8 mouse cellular contexts compared by ENCODE assay signal in the genomic region with DNA sequence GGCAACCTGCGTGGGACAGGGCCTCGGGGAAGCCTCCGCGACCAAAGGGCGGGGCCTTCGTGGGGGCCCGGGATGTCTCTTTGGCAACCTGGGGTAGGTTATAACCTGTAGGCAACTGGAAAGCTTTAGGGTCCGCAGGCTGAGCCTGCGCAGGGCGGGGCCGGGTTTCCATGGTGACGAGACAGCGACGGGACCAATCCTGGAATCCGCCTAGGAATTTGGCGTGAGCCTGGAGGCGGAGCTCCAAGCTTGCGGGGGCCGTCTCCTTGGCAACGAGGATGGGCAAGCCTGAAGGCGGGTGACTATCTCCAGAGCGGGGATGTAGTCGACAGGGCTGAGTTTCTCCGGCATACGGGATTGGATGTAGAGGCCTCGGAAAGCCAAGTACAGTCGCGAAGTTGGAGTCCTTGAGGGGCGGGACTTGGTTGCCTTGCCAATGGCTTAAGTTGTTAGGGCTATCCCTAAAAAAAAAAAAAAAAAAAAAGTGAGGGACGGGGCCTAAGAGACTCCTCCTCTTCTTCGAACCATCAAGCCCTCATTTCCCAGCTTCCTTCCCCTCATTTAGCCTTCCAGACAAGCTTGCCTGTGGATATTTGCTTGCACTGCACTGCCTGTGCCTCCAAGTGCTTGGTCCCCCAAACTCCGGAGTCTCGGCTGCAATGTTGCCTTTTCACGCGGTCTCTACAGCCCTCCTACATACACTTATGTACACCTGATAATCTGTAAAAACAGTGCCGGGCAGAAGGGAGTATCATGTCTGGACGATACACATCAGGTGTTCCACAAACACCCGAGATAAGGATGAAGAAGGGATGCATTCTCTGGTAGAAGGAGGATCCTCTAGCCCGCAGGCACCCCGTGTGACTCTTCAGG. TPM values are rescaled to one million over a fixed set of nuclear protein-coding genes. Genes with fewer than 3 reads are reported as not detected.
DNase-seq lines count a peak whose midpoint lies in the region; ATAC-seq and TF ChIP-seq lines count a peak whose summit lies in the region.

No protein-coding gene starts in this region.

- DNase-seq in ES-E14 (ENCODE audit: low read depth, low spot score): peak; percentile 94
- peak; percentile 74 for DNase-seq in heart, postnatal 0 days (ENCODE audit: low spot score)
- DNase-seq in kidney, postnatal 4 days: peak; percentile 96 to 97
- DNase-seq in thymus, postnatal 10 days (ENCODE audit: low spot score in 2 of 2): peak; percentile 63 to 70

- H3K4me2 ChIP-seq in forebrain, embryonic 12.5 days: peak overlapping the region; percentile 94
- H3K4me2 ChIP-seq in heart, postnatal 0 days (ENCODE audit: low read depth, low read length): peak overlapping the region; percentile 77
- H3K4me2 ChIP-seq in liver, embryonic 16.5 days (ENCODE audit: low read depth, low read length): peak overlapping the region; percentile 84
- H3K4me2 ChIP-seq in neural tube, embryonic 14.5 days (ENCODE audit: low read depth, low read length): peak overlapping the region; percentile 55

- no peaks in the 10 kb centered on the region for H3K9me3 ChIP-seq in ES-E14 (ENCODE audit: control insufficient read depth, insufficient read depth, low read depth, low read length)
- H3K9me3 ChIP-seq in forebrain, embryonic 12.5 days: no peaks in the 10 kb centered on the region
- peaks cover 4% of the 10 kb centered on the region; the same call in 1 of the 2 replicates for H3K9me3 ChIP-seq in heart, postnatal 0 days (replicated peaks; ENCODE audit: control insufficient read depth, low read length)
- 0 out of 2 replicates have a peak, but pooled peaks cover 3% of the 10 kb centered on the region for H3K9me3 ChIP-seq in liver, embryonic 16.5 days (replicated peaks; ENCODE audit: control insufficient read depth, low read length)
- no peaks in the 10 kb centered on the region for H3K9me3 ChIP-seq in neural tube, embryonic 14.5 days (ENCODE audit: control insufficient read depth, low read length)

- ATAC-seq in cerebellum, adult (ENCODE audit: insufficient number of reproducible peaks, low FRiP score, low TSS enrichment): peak; percentile 66
- peak; percentile 88 for ATAC-seq in forebrain, embryonic 12.5 days (ENCODE audit: low FRiP score)
- peak; percentile 54 for ATAC-seq in heart, postnatal 0 days (ENCODE audit: insufficient read depth, low read depth)
- peak; percentile 36 for ATAC-seq in liver, embryonic 16.5 days (ENCODE audit: low read depth)
- ATAC-seq in neural tube, embryonic 14.5 days (ENCODE audit: low read depth): peak; percentile 85

- H3K4me1 ChIP-seq in ES-E14 (ENCODE audit: control insufficient read depth in 2 of 2, insufficient read depth in 2 of 2, low read length in 2 of 2, poor library complexity in 1 of 2): peaks cover 2 to 17% of the 10 kb centered on the region in 2 experiments; a peak in 1 of 4 replicates
- H3K4me1 ChIP-seq in forebrain, embryonic 12.5 days: peaks cover 31% of the 10 kb centered on the region
- peaks cover 31% of the 10 kb centered on the region for H3K4me1 ChIP-seq in heart, postnatal 0 days (ENCODE audit: control insufficient read depth, insufficient read depth)
- peaks cover 27% of the 10 kb centered on the region for H3K4me1 ChIP-seq in liver, embryonic 16.5 days (ENCODE audit: control insufficient read depth, low read depth, low read length)
- peaks cover 17% of the 10 kb centered on the region for H3K4me1 ChIP-seq in neural tube, embryonic 14.5 days (ENCODE audit: control insufficient read depth, insufficient read depth, low read length)

- no peak for TF ChIP-seq CTCF in heart, postnatal 0 days (IDR thresholded peaks at IDR 0.05; ENCODE audit: low read depth)

- WGBS in forebrain, embryonic 12.5 days: 11% methylated on average over 40 of the region's 40 CpGs
- 11% methylated on average over 40 of the region's 40 CpGs for WGBS in heart, postnatal 0 days
- WGBS in liver, embryonic 16.5 days (ENCODE audit: insufficient replicate concordance): 11% methylated on average over 40 of the region's 40 CpGs
- 11% methylated on average over 39 of the region's 40 CpGs for WGBS in neural tube, embryonic 14.5 days

- H3K27me3 ChIP-seq in forebrain, embryonic 12.5 days: 0 out of 2 replicates have a peak, but pooled peaks cover 3% of the 10 kb centered on the region
- H3K27me3 ChIP-seq in heart, postnatal 0 days (ENCODE audit: control insufficient read depth, insufficient read depth, low read length): no peaks in the 10 kb centered on the region
- no peaks in the 10 kb centered on the region for H3K27me3 ChIP-seq in liver, embryonic 16.5 days (ENCODE audit: control insufficient read depth, insufficient read depth, low read depth, low read length)
- no peaks in the 10 kb centered on the region for H3K27me3 ChIP-seq in neural tube, embryonic 14.5 days (ENCODE audit: control insufficient read depth, insufficient read depth, low read length)

- in situ Hi-C loops in ES-E14 (cut with MboI; ENCODE audit: low sequenced_read_pairs in 2 of 2, unreplicated experiment in 2 of 2): no loop called here

- peak overlapping the region; percentile 79 for H3K27ac ChIP-seq in ES-E14 (ENCODE audit: insufficient read depth, low read depth, low read length, poor library complexity, severe bottlenecking)
- H3K27ac ChIP-seq in forebrain, embryonic 12.5 days: peak overlapping the region; percentile 92
- peak overlapping the region; percentile 81 for H3K27ac ChIP-seq in heart, postnatal 0 days (ENCODE audit: low read depth)
- peak overlapping the region; percentile 88 for H3K27ac ChIP-seq in liver, embryonic 16.5 days (ENCODE audit: low read length)
- H3K27ac ChIP-seq in neural tube, embryonic 14.5 days (ENCODE audit: low read depth, low read length): peak overlapping the region; percentile 88

- H3K9ac ChIP-seq in ES-E14 (ENCODE audit: insufficient read depth, low read depth, low read length, poor library complexity, severe bottlenecking): peak overlapping the region; percentile 68
- peak overlapping the region; percentile 26; the same call in 1 of the 2 replicates for H3K9ac ChIP-seq in forebrain, embryonic 12.5 days
- 0 out of 2 replicates have a peak overlapping the region, but pooled peaks have one; percentile 22 for H3K9ac ChIP-seq in heart, postnatal 0 days (replicated peaks; ENCODE audit: low read depth, low read length)
- H3K9ac ChIP-seq in liver, embryonic 16.5 days (ENCODE audit: low read depth, low read length): peak overlapping the region; percentile 60
- peak overlapping the region; percentile 85 for H3K9ac ChIP-seq in neural tube, embryonic 14.5 days (replicated peaks; ENCODE audit: low read depth, low read length)

- no peak for TF ChIP-seq EP300 in heart, postnatal 0 days (IDR thresholded peaks at IDR 0.05; ENCODE audit: low read depth)

- peaks cover 13% of the 10 kb centered on the region; the same call in 1 of the 2 replicates for H3K36me3 ChIP-seq in ES-E14 (ENCODE audit: control insufficient read depth, insufficient read depth, low read length, poor library complexity, severe bottlenecking)
- peaks cover under 1% of the 10 kb centered on the region for H3K36me3 ChIP-seq in forebrain, embryonic 12.5 days (replicated peaks)
- H3K36me3 ChIP-seq in heart, postnatal 0 days (replicated peaks; ENCODE audit: control insufficient read depth, insufficient read depth, low read length): no peaks in the 10 kb centered on the region
- no peaks in the 10 kb centered on the region for H3K36me3 ChIP-seq in liver, embryonic 16.5 days (ENCODE audit: control insufficient read depth, insufficient read depth)
- no peaks in the 10 kb centered on the region for H3K36me3 ChIP-seq in neural tube, embryonic 14.5 days (ENCODE audit: control insufficient read depth, insufficient read depth, low read length)

- H3K4me3 ChIP-seq in ES-E14 (ENCODE audit: insufficient read depth in 1 of 2, low read depth in 1 of 2, low read length in 2 of 2, poor library complexity in 1 of 2, severe bottlenecking in 1 of 2): peak overlapping the region; percentile 79 to 81
- H3K4me3 ChIP-seq in forebrain, embryonic 12.5 days (replicated peaks): peak overlapping the region; percentile 94
- H3K4me3 ChIP-seq in heart, postnatal 0 days (ENCODE audit: low read depth, low read length): peak overlapping the region; percentile 88
- H3K4me3 ChIP-seq in liver, embryonic 16.5 days (ENCODE audit: low read depth, low read length): peak overlapping the region; percentile 95
- H3K4me3 ChIP-seq in neural tube, embryonic 14.5 days (ENCODE audit: low read depth, low read length): peak overlapping the region; percentile 89

RNA-seq across cellular contexts. Expression of gene Rnf126, which starts 0.9 kb away (rescaled TPM):
- 66.7 and 70.8 TPM in 2 replicates for total RNA-seq in ES-E14 (2012; rRNA removed)
- 96.8 and 103 TPM in 2 replicates for polyA plus RNA-seq in forebrain, embryonic 12.5 days (2016; fragmentation: Nextera tagmentation; extraction: Ambion mirVana)
- 38.6 and 67.5 TPM in 2 replicates for total RNA-seq in heart, postnatal 0 days (2014; rRNA removed; ENCODE audit: low replicate concordance)
- 35.9 and 37.6 TPM in 2 replicates for polyA plus RNA-seq in heart, postnatal 0 days (2015; fragmentation: Nextera tagmentation; extraction: Ambion mirVana)
- 17.4 and 26.2 TPM in 2 replicates for polyA plus RNA-seq in liver, embryonic 16.5 days (2015; fragmentation: Nextera tagmentation; extraction: Ambion mirVana)
- 89.3 and 93.7 TPM in 2 replicates for polyA plus RNA-seq in neural tube, embryonic 14.5 days (2014; fragmentation: Nextera tagmentation; extraction: Ambion mirVana)

RNA-seq across cellular contexts. Expression of gene Fstl3, which starts 9.5 kb away (rescaled TPM):
- total RNA-seq in ES-E14 (2012; rRNA removed): 5.7 and 7.1 TPM in 2 replicates
- polyA plus RNA-seq in forebrain, embryonic 12.5 days (2016; fragmentation: Nextera tagmentation; extraction: Ambion mirVana): 0.55 and 1.0 TPM in 2 replicates
- 21.4 and 28.0 TPM in 2 replicates for total RNA-seq in heart, postnatal 0 days (2014; rRNA removed; ENCODE audit: low replicate concordance)
- polyA plus RNA-seq in heart, postnatal 0 days (2015; fragmentation: Nextera tagmentation; extraction: Ambion mirVana): 13.2 and 13.7 TPM in 2 replicates
- 1.0 TPM in 2 replicates for polyA plus RNA-seq in liver, embryonic 16.5 days (2015; fragmentation: Nextera tagmentation; extraction: Ambion mirVana)
- polyA plus RNA-seq in neural tube, embryonic 14.5 days (2014; fragmentation: Nextera tagmentation; extraction: Ambion mirVana): 1.7 and 2.3 TPM in 2 replicates

RNA-seq across cellular contexts. Expression of gene Fgf22, which starts 12.7 kb away (rescaled TPM):
- 1.5 and 1.9 TPM in 2 replicates for total RNA-seq in ES-E14 (2012; rRNA removed)
- 0.47 and 0.68 TPM in 2 replicates for polyA plus RNA-seq in forebrain, embryonic 12.5 days (2016; fragmentation: Nextera tagmentation; extraction: Ambion mirVana)
- not detected in 2 replicates for total RNA-seq in heart, postnatal 0 days (2014; rRNA removed; ENCODE audit: low replicate concordance)
- polyA plus RNA-seq in heart, postnatal 0 days (2015; fragmentation: Nextera tagmentation; extraction: Ambion mirVana): 0.14 TPM in 1 of 2 replicates, not detected in the other
- not detected in 2 replicates for polyA plus RNA-seq in liver, embryonic 16.5 days (2015; fragmentation: Nextera tagmentation; extraction: Ambion mirVana)
- polyA plus RNA-seq in neural tube, embryonic 14.5 days (2014; fragmentation: Nextera tagmentation; extraction: Ambion mirVana): 2.0 and 2.3 TPM in 2 replicates

RNA-seq across cellular contexts. Expression of gene Polrmt, which starts 21.2 kb away (rescaled TPM):
- total RNA-seq in ES-E14 (2012; rRNA removed): 109 and 159 TPM in 2 replicates
- polyA plus RNA-seq in forebrain, embryonic 12.5 days (2016; fragmentation: Nextera tagmentation; extraction: Ambion mirVana): 43.7 and 47.6 TPM in 2 replicates
- 36.9 and 56.2 TPM in 2 replicates for total RNA-seq in heart, postnatal 0 days (2014; rRNA removed; ENCODE audit: low replicate concordance)
- 25.1 and 26.3 TPM in 2 replicates for polyA plus RNA-seq in heart, postnatal 0 days (2015; fragmentation: Nextera tagmentation; extraction: Ambion mirVana)
- 13.4 and 14.4 TPM in 2 replicates for polyA plus RNA-seq in liver, embryonic 16.5 days (2015; fragmentation: Nextera tagmentation; extraction: Ambion mirVana)
- 34.9 and 36.7 TPM in 2 replicates for polyA plus RNA-seq in neural tube, embryonic 14.5 days (2014; fragmentation: Nextera tagmentation; extraction: Ambion mirVana)

RNA-seq across cellular contexts. Expression of gene Prss57, which starts 23.2 kb away (rescaled TPM):
- 0.27 and 0.37 TPM in 2 replicates for total RNA-seq in ES-E14 (2012; rRNA removed)
- 0.09 TPM in 1 of 2 replicates, not detected in the other for polyA plus RNA-seq in forebrain, embryonic 12.5 days (2016; fragmentation: Nextera tagmentation; extraction: Ambion mirVana)
- total RNA-seq in heart, postnatal 0 days (2014; rRNA removed; ENCODE audit: low replicate concordance): 1.3 and 1.4 TPM in 2 replicates
- not detected in 2 replicates for polyA plus RNA-seq in heart, postnatal 0 days (2015; fragmentation: Nextera tagmentation; extraction: Ambion mirVana)
- polyA plus RNA-seq in liver, embryonic 16.5 days (2015; fragmentation: Nextera tagmentation; extraction: Ambion mirVana): 6.3 and 7.1 TPM in 2 replicates
- not detected in 2 replicates for polyA plus RNA-seq in neural tube, embryonic 14.5 days (2014; fragmentation: Nextera tagmentation; extraction: Ambion mirVana)

Comparison
In these comparisons a context has a peak if more than half of its experiments do, and no peak if none do; other contexts are left out.
1. Peak in every context shown above with its lines: DNase-seq, ATAC-seq, H3K4me3 ChIP-seq and H3K27ac ChIP-seq.
2. H3K9ac ChIP-seq: peak in every context shown above with its lines; median percentile 85 in neural tube, embryonic 14.5 days; 68 in ES-E14; 60 in liver, embryonic 16.5 days; 26 in forebrain, embryonic 12.5 days; 22 in heart, postnatal 0 days.
3. ATAC-seq: peak in every context shown above with its lines; median percentile 88 in forebrain, embryonic 12.5 days; 85 in neural tube, embryonic 14.5 days; 66 in cerebellum, adult; 54 in heart, postnatal 0 days; 36 in liver, embryonic 16.5 days.